Mouse (Mus musculus) bone marrow, adult 2 months (tissue): Measurements from ENCODE around the gene Il11ra1. TPM values are rescaled to one million over a fixed set of nuclear protein-coding genes. Genes with fewer than 3 reads are reported as not detected.

Source experiments
- H3K27ac ChIP-seq: fragments of 200-500 bp; 2 replicates; pipeline ENCODE4 v1.5.1; 2012; ENCODE audit warnings: low read depth, mild to moderate bottlenecking, control low read depth, inconsistent platforms, low read length; ENCODE audit not compliant: control insufficient read depth, poor library complexity, insufficient read depth
- H3K4me1 ChIP-seq: fragments of 200-500 bp; 2 replicates; pipeline ENCODE4 v1.6.1; 2011; ENCODE audit warnings: low read length; ENCODE audit not compliant: control insufficient read depth, insufficient read depth
- H3K4me3 ChIP-seq: fragments of 200-500 bp; replicated peaks from 2 replicates; pipeline ENCODE3; 2011; ENCODE audit warnings: mild to moderate bottlenecking, low read depth, low read length, control low read depth; ENCODE audit not compliant: control insufficient read depth
- CTCF ChIP-seq: fragments of 200-500 bp; IDR thresholded peaks from 2 replicates; pipeline ENCODE4 v1.5.1; 2011; ENCODE audit warnings: low read length, control low read depth; ENCODE audit not compliant: control insufficient read depth, insufficient read depth
- POLR2A ChIP-seq: fragments of 200-500 bp; IDR thresholded peaks from 2 replicates; pipeline ENCODE4 v1.6.1; 2011; ENCODE audit warnings: low read depth, mild to moderate bottlenecking, control low read depth, low read length, borderline replicate concordance; ENCODE audit not compliant: control insufficient read depth
- WGBS: fragments of 180-500 bp; shearing (Covaris S2); methylation state at CpG from one replicate; pipeline ENCODE4 v1.1.7; 2018; 5-methylcytosine and 5-hydroxymethylcytosine counted together
- polyA plus RNA-seq: library from polyadenylated mRNA; stranded (reverse); fragments of >200 nt; gene quantifications from 2 replicates; pipeline ENCODE4 v1.2.4, GENCODE M21; 2011; ENCODE audit warnings: low replicate concordance; ENCODE audit not compliant: missing spikeins, insufficient read depth, insufficient read length

Gene Il11ra1
- polyA plus RNA-seq, 1 experiment = 77.3 TPM

- TF ChIP-seq CTCF (no peak), POLR2A (no peak)
- no peak overlapping the region for H3K27ac ChIP-seq
- H3K4me3 ChIP-seq = no peak overlapping the region
- 49% methylated on average over 5 of the region's 5 CpGs for WGBS
- no peaks in the 10 kb centered on the region for H3K4me1 ChIP-seq
Observed at GRCm38 (mm10) chr4:41704651-41705050, 4.9 kb downstream of the Il11ra1 start.

GRCm38 (mm10) chr4:41705922-41706754 lies 6.3 kb downstream of the Il11ra1 start:
- Histone ChIP-seq H3K4me3 (no peak overlapping the region), H3K27ac (no peak overlapping the region), H3K4me1 (no peaks in the 10 kb centered on the region)
- TF ChIP-seq CTCF (no peak), POLR2A (no peak)
- WGBS = 73% methylated on average over 19 of the region's 19 CpGs

GRCm38 (mm10) chr4:41707011-41707535 lies 7.3 kb downstream of the Il11ra1 start:
- TF ChIP-seq POLR2A (no peak), CTCF (peak; percentile 61)
- Histone ChIP-seq H3K27ac (no peak overlapping the region), H3K4me1 (no peaks in the 10 kb centered on the region), H3K4me3 (no peak overlapping the region)
- WGBS = 8% methylated on average over 13 of the region's 13 CpGs

- no peak overlapping the region for H3K27ac ChIP-seq
- peaks cover 3% of the 10 kb centered on the region; the same call in 1 of the 2 replicates for H3K4me1 ChIP-seq
- 41% methylated on average over 8 of the region's 8 CpGs for WGBS
- TF ChIP-seq CTCF (no peak), POLR2A (no peak)
- H3K4me3 ChIP-seq = no peak overlapping the region
Observed at GRCm38 (mm10) chr4:41708192-41708745, 8.5 kb downstream of the Il11ra1 start.

- H3K27ac ChIP-seq = no peak overlapping the region
- WGBS = 73% methylated on average over 4 of the region's 4 CpGs
- TF ChIP-seq POLR2A (no peak), CTCF (no peak)
- no peak overlapping the region for H3K4me3 ChIP-seq
- H3K4me1 ChIP-seq = peaks cover 3% of the 10 kb centered on the region; the same call in 1 of the 2 replicates
Observed at GRCm38 (mm10) chr4:41710229-41710628, 10.4 kb downstream of the Il11ra1 start.

GRCm38 (mm10) chr4:41711705-41712375 lies 12.1 kb downstream of the Il11ra1 start:
- 81% methylated on average over 16 of the region's 16 CpGs for WGBS
- H3K4me3 ChIP-seq = peak overlapping the region; percentile 91
- peaks cover 3% of the 10 kb centered on the region; the same call in 1 of the 2 replicates for H3K4me1 ChIP-seq
- no peak overlapping the region for H3K27ac ChIP-seq
- no peak for TF ChIP-seq CTCF
- TF ChIP-seq POLR2A = no peak

GRCm38 (mm10) chr4:41712421-41713196 lies 12.8 kb downstream of the Il11ra1 start:
- H3K4me3 ChIP-seq = peak overlapping the region; percentile 91
- TF ChIP-seq POLR2A (no peak), CTCF (no peak)
- 51% methylated on average over 31 of the region's 31 CpGs for WGBS
- H3K4me1 ChIP-seq = peaks cover 3% of the 10 kb centered on the region; the same call in 1 of the 2 replicates
- H3K27ac ChIP-seq = peak overlapping the region; percentile 59
